Mouse (Mus musculus) v-Abl transformed pro-B cells (cell line): Measurements from ENCODE around the gene Vamp4.

Experiments used
- in situ Hi-C, 2 experiments: fragments of 400-800 bp; cut with MboI; formaldehyde crosslinking; loops; one replicate each; pipeline ENCODE4 v1.15.1; 2025; ENCODE audit not compliant: unreplicated experiment in 2 of 2

The Vamp4 gene

DNA sequence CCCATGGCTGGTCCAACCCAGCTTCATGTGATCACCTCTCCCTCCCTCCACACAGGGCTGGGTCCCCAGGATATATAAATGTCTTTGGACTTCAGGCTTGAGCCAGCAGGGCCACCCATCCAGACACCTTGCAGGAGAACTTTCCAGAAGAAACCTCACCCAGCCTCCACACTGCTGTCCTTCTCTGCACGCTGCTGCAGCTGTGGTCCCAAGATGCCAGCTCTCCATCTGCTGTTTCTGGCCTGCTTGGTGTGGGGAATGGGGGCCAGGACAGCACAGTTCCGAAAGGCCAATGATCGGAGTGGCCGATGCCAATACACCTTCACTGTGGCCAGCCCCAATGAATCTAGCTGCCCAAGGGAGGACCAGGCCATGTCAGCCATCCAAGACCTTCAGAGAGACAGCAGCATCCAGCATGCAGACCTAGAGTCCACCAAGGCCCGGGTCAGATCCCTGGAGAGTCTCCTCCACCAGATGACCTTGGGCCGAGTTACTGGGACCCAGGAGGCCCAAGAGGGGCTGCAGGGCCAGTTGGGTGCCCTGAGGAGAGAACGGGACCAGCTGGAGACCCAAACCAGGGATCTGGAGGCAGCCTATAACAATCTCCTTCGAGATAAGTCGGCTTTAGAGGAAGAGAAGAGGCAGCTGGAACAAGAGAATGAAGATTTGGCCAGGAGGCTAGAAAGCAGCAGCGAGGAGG is 68.9 kb downstream of the Vamp4 start, which contains the start of gene Myoc:
Gene Myoc, plus strand, starts transcription at position 105 of the 700 bp plus-strand sequence.
- in situ Hi-C loops: no loop called here

DNA sequence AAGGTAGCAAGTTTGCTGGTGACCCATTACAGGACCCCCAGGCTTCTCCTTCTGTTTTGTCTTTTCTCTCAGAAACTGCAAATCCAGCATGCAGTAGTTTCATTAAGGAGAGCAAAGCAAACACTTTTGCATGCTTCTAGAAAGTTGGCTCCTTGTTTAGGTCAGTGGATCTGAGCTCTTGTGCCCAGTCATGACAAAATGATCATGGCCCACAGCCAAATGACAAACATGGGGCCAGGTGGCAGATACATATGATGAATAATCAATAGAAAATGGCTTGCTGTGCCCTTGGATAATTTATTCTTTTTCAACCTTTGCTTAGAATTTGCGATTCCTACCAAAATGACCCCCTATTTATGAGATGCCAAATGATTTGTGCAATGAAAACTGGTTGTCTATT is 69.5 kb downstream of the Vamp4 start:
- in situ Hi-C loops: no loop called here

DNA sequence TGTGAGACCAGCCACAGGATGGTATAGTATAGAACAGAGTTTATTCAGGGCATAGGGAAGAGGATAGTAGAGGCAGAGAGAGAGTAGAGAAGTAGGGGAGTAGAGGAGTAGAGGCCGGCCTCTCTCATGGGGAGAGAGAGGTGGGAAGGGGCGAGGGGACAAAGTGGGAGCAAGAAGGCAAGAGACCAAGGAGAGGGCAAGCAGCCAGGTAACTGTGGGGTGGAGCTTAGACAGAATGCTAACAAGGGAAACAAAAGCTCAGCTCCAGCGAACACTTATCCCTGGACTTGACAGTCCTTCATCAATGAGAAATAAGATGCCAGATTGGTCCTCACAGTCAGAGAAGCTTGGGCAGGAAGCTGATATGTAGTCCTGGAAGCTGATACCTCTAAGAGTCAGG is 72.3 kb downstream of the Vamp4 start:
- in situ Hi-C loops: no loop called here

DNA sequence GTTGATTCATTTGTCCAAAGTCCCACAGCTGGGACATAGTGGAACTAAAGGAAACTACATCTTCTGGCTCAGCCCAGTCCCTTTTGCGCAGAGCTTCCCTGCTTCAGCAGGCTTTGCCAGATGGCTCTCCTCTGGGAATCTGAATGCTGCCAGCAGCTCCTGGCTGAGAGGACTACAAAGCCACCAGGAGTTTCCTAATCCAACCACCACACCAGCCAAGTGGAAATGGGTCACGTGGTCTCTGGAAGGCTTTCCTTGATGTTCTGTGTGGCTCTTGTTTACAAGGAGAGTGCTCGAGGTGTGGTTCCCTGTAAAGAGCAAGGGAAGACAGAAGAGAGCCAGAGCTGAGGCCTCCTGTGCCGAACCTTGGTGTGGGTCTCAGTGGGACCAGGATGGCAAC is 73.4 kb downstream of the Vamp4 start:
- in situ Hi-C loops: no loop called here

DNA sequence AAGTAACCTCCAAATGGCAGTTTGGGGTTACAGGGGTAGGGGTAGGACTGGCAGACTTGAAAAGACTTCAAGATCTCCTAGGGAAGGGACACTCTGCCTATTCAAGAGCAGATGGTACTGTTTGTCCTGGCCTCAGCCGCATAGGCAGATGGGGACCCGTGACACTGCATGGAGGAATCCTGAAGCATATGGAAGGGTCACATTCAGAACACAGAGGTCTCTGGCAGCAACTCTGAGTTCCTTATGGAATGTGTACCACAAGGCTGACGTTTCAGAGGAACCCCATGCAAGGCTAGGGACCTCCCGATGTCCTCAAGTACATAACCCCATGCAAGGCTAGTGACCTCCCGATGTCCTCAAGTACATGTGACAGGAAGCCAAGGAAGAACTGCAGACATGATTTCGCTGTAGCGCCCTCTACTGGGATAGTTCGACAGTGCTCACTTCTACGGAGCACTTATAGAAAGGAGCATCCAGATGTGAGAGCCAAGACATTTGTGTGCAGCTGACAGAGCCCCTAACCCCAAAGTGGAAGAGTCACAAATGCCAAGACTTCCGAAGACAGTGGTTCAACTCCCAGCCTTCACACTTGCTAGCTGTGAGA is 75.9 kb downstream of the Vamp4 start:
- in situ Hi-C loops: no loop called here

DNA sequence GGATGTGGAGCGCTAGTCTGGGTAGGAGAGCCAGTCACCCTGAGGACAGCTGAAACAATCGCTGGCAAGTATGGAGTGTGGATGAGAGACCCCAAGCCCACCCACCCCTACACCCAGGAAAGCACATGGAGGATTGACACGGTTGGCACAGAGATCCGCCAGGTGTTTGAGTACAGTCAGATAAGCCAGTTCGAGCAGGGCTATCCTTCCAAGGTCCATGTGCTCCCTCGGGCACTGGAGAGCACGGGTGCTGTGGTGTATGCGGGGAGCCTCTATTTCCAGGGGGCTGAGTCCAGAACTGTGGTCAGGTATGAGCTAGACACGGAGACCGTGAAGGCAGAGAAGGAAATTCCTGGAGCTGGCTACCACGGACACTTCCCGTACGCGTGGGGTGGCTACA is 78.1 kb downstream of the Vamp4 start:
- in situ Hi-C loops: no loop called here
